8 mouse cellular contexts compared by ENCODE assay signal in genomic region chr13:103772917-103773316, GRCm38 (mm10). TPM values are rescaled to one million over a fixed set of nuclear protein-coding genes. Genes with fewer than 3 reads are reported as not detected.
DNase-seq lines count a peak whose midpoint lies in the region; ATAC-seq and TF ChIP-seq lines count a peak whose summit lies in the region.

No protein-coding gene starts in this region.

- 44% methylated on average over 5 of the region's 5 CpGs for WGBS in bone marrow, adult 2 months
- 25% methylated on average over 5 of the region's 5 CpGs for WGBS in forebrain, embryonic 16.5 days
- WGBS in liver, embryonic 11.5 days, result 42% methylated on average over 5 of the region's 5 CpGs

- H3K4me1 ChIP-seq in bone marrow, adult 2 months (ENCODE audit: control insufficient read depth, insufficient read depth, low read length), result no peaks in the 10 kb centered on the region; the same call in 1 of the 2 replicates
- H3K4me1 ChIP-seq in forebrain, embryonic 16.5 days (replicated peaks; ENCODE audit: control insufficient read depth, insufficient read depth, low read length), result peaks cover 24% of the 10 kb centered on the region
- peaks cover 20% of the 10 kb centered on the region for H3K4me1 ChIP-seq in liver, embryonic 11.5 days (replicated peaks; ENCODE audit: control insufficient read depth, insufficient read depth, low read length)

- DNase-seq in left cerebral cortex, postnatal 4 days, result peak; percentile 30
- DNase-seq in left cerebral cortex, postnatal 36 days (ENCODE audit: low spot score in 2 of 2), result no peak
- no peak for DNase-seq in liver, embryonic 11.5 days (ENCODE audit: low spot score)
- no peak for DNase-seq in testis, postnatal 14 days (ENCODE audit: low spot score)
- no peak for DNase-seq in gastrocnemius, adult 8-10 months (ENCODE audit: low spot score in 2 of 2)
- no peak for DNase-seq in ovary, adult 18-20 months (ENCODE audit: low spot score)

- intact Hi-C loops in left cerebral cortex, postnatal 4 days (cut with DNase I), result loop anchor here (10.0 kb wide), 1 partner anchor 272 kb away; no protein-coding TSS in a partner anchor
- intact Hi-C loops in left cerebral cortex, postnatal 36 days (cut with DNase I), result no loop called here

- no peak overlapping the region for H3K27ac ChIP-seq in bone marrow, adult 2 months (ENCODE audit: control insufficient read depth, insufficient read depth, low read depth, low read length, poor library complexity)
- no peak overlapping the region for H3K27ac ChIP-seq in forebrain, embryonic 16.5 days (ENCODE audit: low read length)
- H3K27ac ChIP-seq in liver, embryonic 11.5 days (ENCODE audit: low read depth, low read length), result no peak overlapping the region

- TF ChIP-seq CTCF in bone marrow, adult 2 months (IDR thresholded peaks at IDR 0.05; ENCODE audit: control insufficient read depth, insufficient read depth, low read length), result no peak

- no peaks in the 10 kb centered on the region for H3K36me3 ChIP-seq in forebrain, embryonic 16.5 days (ENCODE audit: control insufficient read depth, insufficient read depth)
- H3K36me3 ChIP-seq in liver, embryonic 11.5 days (ENCODE audit: control insufficient read depth, insufficient read depth, low read length), result peaks cover under 1% of the 10 kb centered on the region; the same call in 1 of the 2 replicates

- H3K27me3 ChIP-seq in forebrain, embryonic 16.5 days (replicated peaks; ENCODE audit: control insufficient read depth, insufficient read depth, low read length), result no peaks in the 10 kb centered on the region
- no peaks in the 10 kb centered on the region for H3K27me3 ChIP-seq in liver, embryonic 11.5 days (replicated peaks; ENCODE audit: control insufficient read depth, insufficient read depth, low read length)

- peak overlapping the region; percentile 41 for H3K9ac ChIP-seq in forebrain, embryonic 16.5 days (replicated peaks; ENCODE audit: low read depth, low read length)
- peak overlapping the region; percentile 56; the same call in 1 of the 2 replicates for H3K9ac ChIP-seq in liver, embryonic 11.5 days (ENCODE audit: low read depth, low read length)

- H3K9me3 ChIP-seq in forebrain, embryonic 16.5 days (ENCODE audit: control insufficient read depth, low read length), result no peaks in the 10 kb centered on the region
- no peaks in the 10 kb centered on the region for H3K9me3 ChIP-seq in liver, embryonic 11.5 days (ENCODE audit: control insufficient read depth, low read length)

- H3K4me3 ChIP-seq in bone marrow, adult 2 months (replicated peaks; ENCODE audit: control insufficient read depth, low read depth, low read length), result peak overlapping the region; percentile 77
- peak overlapping the region; percentile 73 for H3K4me3 ChIP-seq in forebrain, embryonic 16.5 days (replicated peaks; ENCODE audit: low read length)
- peak overlapping the region; percentile 76 for H3K4me3 ChIP-seq in liver, embryonic 11.5 days (ENCODE audit: low read depth, low read length)

- TF ChIP-seq POLR2A in bone marrow, adult 2 months (IDR thresholded peaks at IDR 0.05; ENCODE audit: borderline replicate concordance, control insufficient read depth, low read depth, low read length), result no peak

- ATAC-seq in forebrain, embryonic 16.5 days, result no peak
- no peak for ATAC-seq in liver, embryonic 11.5 days (replicated peaks; ENCODE audit: low FRiP score)

- peak overlapping the region; percentile 85 for H3K4me2 ChIP-seq in forebrain, embryonic 16.5 days (ENCODE audit: low read length)
- H3K4me2 ChIP-seq in liver, embryonic 11.5 days, result peak overlapping the region; percentile 85

RNA-seq across cellular contexts. Expression of gene Srek1, which starts 1.5 kb away (rescaled TPM):
- 10 to 100 TPM; 89.1 to 93.2 TPM for total RNA-seq in left cerebral cortex, postnatal 4 days (2021)
- total RNA-seq in left cerebral cortex, postnatal 36 days (2021), result 10 to 100 TPM; 49.2 to 93.3 TPM
- polyA plus RNA-seq in bone marrow, adult 2 months (2011; ENCODE audit: insufficient read depth, insufficient read length, low replicate concordance, missing spikeins), result 71.7 and 90.0 TPM in 2 replicates
- polyA plus RNA-seq in forebrain, embryonic 16.5 days (2015; fragmentation: Nextera tagmentation; extraction: Ambion mirVana), result 76.0 and 77.5 TPM in 2 replicates
- polyA plus RNA-seq in liver, embryonic 11.5 days (2014; fragmentation: Nextera tagmentation; extraction: Ambion mirVana), result 61.7 and 68.4 TPM in 2 replicates
- total RNA-seq in gastrocnemius, adult 8-10 months (2022), result 10 to 100 TPM; 12.9 to 17.8 (median 17.3) TPM
